Mouse (Mus musculus): ENCODE measurements around the gene Ptger1. TPM values are rescaled to one million over a fixed set of nuclear protein-coding genes. Genes with fewer than 3 reads are reported as not detected.

Gene Ptger1
- polyA plus RNA-seq, 1 experiment, result 0.78 TPM

GRCm38 (mm10) chr8:83719048-83719447 lies 52.6 kb downstream of the Ptger1 start:
- TF ChIP-seq TCF12 (IDR thresholded peaks at IDR 0.05; ENCODE audit: insufficient read depth, poor library complexity, severe bottlenecking), result no peak
- TF ChIP-seq REST (IDR thresholded peaks at IDR 0.05; ENCODE audit: insufficient read depth, insufficient read length), result no peak
- TF ChIP-seq MAX (IDR thresholded peaks at IDR 0.05; ENCODE audit: low read depth), result no peak
- no peak for TF ChIP-seq MYOG (IDR thresholded peaks at IDR 0.05; ENCODE audit: control insufficient read depth in 1 of 3, insufficient read depth in 1 of 3, insufficient read length in 2 of 3, low read depth in 2 of 3)
- TF ChIP-seq SRF (IDR thresholded peaks at IDR 0.05; ENCODE audit: control insufficient read depth, insufficient read length, low read depth), result no peak
- no peak for TF ChIP-seq MYOD1 (IDR thresholded peaks at IDR 0.05; ENCODE audit: control insufficient read depth in 1 of 3, insufficient read length in 2 of 3, low read depth in 2 of 3)
- TF ChIP-seq POLR2AphosphoS2 (IDR thresholded peaks at IDR 0.05; ENCODE audit: insufficient read length, low read depth), result peak; percentile 65
- no peak for TF ChIP-seq CEBPB (IDR thresholded peaks at IDR 0.05; ENCODE audit: insufficient read depth, poor library complexity, severe bottlenecking)
- H3ac ChIP-seq (ENCODE audit: control insufficient read depth, insufficient read length), result no peak overlapping the region
- H3K4me2 ChIP-seq (ENCODE audit: low read depth), result no peak overlapping the region
- H3K4me3 ChIP-seq, result no peak overlapping the region
- peaks cover 42% of the 10 kb centered on the region for H3K36me3 ChIP-seq (ENCODE audit: control insufficient read depth, insufficient read depth)
- H3K27me3 ChIP-seq (ENCODE audit: control insufficient read depth, insufficient read depth, insufficient read length), result no peaks in the 10 kb centered on the region
- peaks cover 51% of the 10 kb centered on the region for H3K79me2 ChIP-seq (ENCODE audit: control insufficient read depth, insufficient read depth)

GRCm38 (mm10) chr8:83719693-83720092 lies 53.2 kb downstream of the Ptger1 start:
- Histone ChIP-seq H3ac (ENCODE audit: control insufficient read depth, insufficient read length) (no peak overlapping the region), H3K36me3 (ENCODE audit: control insufficient read depth, insufficient read depth) (peaks cover 48% of the 10 kb centered on the region), H3K4me2 (ENCODE audit: low read depth) (no peak overlapping the region), H3K79me2 (ENCODE audit: control insufficient read depth, insufficient read depth) (peaks cover 51% of the 10 kb centered on the region), H3K27me3 (ENCODE audit: control insufficient read depth, insufficient read depth, insufficient read length) (no peaks in the 10 kb centered on the region), H3K4me3 (no peak overlapping the region)
- TF ChIP-seq MAX (IDR thresholded peaks at IDR 0.05; ENCODE audit: low read depth) (no peak), MYOD1 (IDR thresholded peaks at IDR 0.05; ENCODE audit: control insufficient read depth in 1 of 3, insufficient read length in 2 of 3, low read depth in 2 of 3) (peak in 1 of 3 experiments; percentile 65), POLR2AphosphoS2 (IDR thresholded peaks at IDR 0.05; ENCODE audit: insufficient read length, low read depth) (peak; percentile 68), TCF12 (IDR thresholded peaks at IDR 0.05; ENCODE audit: insufficient read depth, poor library complexity, severe bottlenecking) (no peak), USF1 (IDR thresholded peaks at IDR 0.05; ENCODE audit: low read depth) (no peak), CEBPB (IDR thresholded peaks at IDR 0.05; ENCODE audit: insufficient read depth, poor library complexity, severe bottlenecking) (no peak), MYOG (IDR thresholded peaks at IDR 0.05; ENCODE audit: control insufficient read depth in 1 of 3, insufficient read depth in 1 of 3, insufficient read length in 2 of 3, low read depth in 2 of 3) (peak in 2 of 3 experiments; percentile 30 to 60)

GRCm38 (mm10) chr8:83721405-83722025 lies 55.0 kb downstream of the Ptger1 start:
- TF ChIP-seq CEBPB (IDR thresholded peaks at IDR 0.05; ENCODE audit: insufficient read depth, poor library complexity, severe bottlenecking) (no peak), POLR2AphosphoS2 (IDR thresholded peaks at IDR 0.05; ENCODE audit: insufficient read length, low read depth) (peak; percentile 64), POLR2A (IDR thresholded peaks at IDR 0.05; ENCODE audit: insufficient read length, low read depth) (peak; percentile 55)
- Histone ChIP-seq H3ac (ENCODE audit: control insufficient read depth, insufficient read length) (no peak overlapping the region), H3K27me3 (ENCODE audit: control insufficient read depth, insufficient read depth, insufficient read length) (no peaks in the 10 kb centered on the region), H3K36me3 (ENCODE audit: control insufficient read depth, insufficient read depth) (peaks cover 48% of the 10 kb centered on the region), H3K4me2 (ENCODE audit: low read depth) (no peak overlapping the region), H3K79me2 (ENCODE audit: control insufficient read depth, insufficient read depth) (peaks cover 37% of the 10 kb centered on the region), H3K4me3 (no peak overlapping the region)

Other genes with a start within 250 kb of the Ptger1 start
- gene Scoc, start 208.3 kb upstream of the Ptger1 start, polyA plus RNA-seq (2012; fragmentation: generic; extraction: Trizol), result 22.4 TPM
- not detected for gene Olfr370, start 130.9 kb upstream of the Ptger1 start, polyA plus RNA-seq (2012; fragmentation: generic; extraction: Trizol)
- gene Ndufb7, start 100.0 kb upstream of the Ptger1 start, polyA plus RNA-seq (2012; fragmentation: generic; extraction: Trizol), result 421 TPM
- gene Tecr, start 58.7 kb upstream of the Ptger1 start, polyA plus RNA-seq (2012; fragmentation: generic; extraction: Trizol), result 459 TPM
- gene Dnajb1, start 58.5 kb upstream of the Ptger1 start, polyA plus RNA-seq (2012; fragmentation: generic; extraction: Trizol), result 17.7 TPM
- gene Gipc1, start 14.0 kb upstream of the Ptger1 start, polyA plus RNA-seq (2012; fragmentation: generic; extraction: Trizol), result 85.5 TPM
- gene Pkn1, start 32.5 kb downstream of the Ptger1 start, polyA plus RNA-seq (2012; fragmentation: generic; extraction: Trizol), result 34.1 TPM
- gene Ddx39, start 48.5 kb downstream of the Ptger1 start, polyA plus RNA-seq (2012; fragmentation: generic; extraction: Trizol), result 113 TPM
- gene Adgre5, start 74.6 kb downstream of the Ptger1 start, polyA plus RNA-seq (2012; fragmentation: generic; extraction: Trizol), result 137 TPM
- gene Adgrl1, start 233.4 kb downstream of the Ptger1 start, polyA plus RNA-seq (2012; fragmentation: generic; extraction: Trizol), result 11.5 TPM

Data from myocyte (in vitro differentiated cells).